Mouse (Mus musculus): ENCODE measurements around the gene Tmem88.
A peak's percentile ranks its signal among the peaks of the same experiment; 100 is the strongest.

GRCm38 (mm10) chr11:69372780-69373170 is 25.3 kb downstream of the Tmem88 start:
- TF ChIP-seq EP300 (IDR thresholded peaks at IDR 0.05; ENCODE audit: low read depth) (no peak), CTCF (IDR thresholded peaks at IDR 0.05; ENCODE audit: low read depth) (peak; percentile 35; the same call in 1 of the 2 replicates)
